Mouse (Mus musculus) embryonic facial prominence, embryonic 12.5 days (tissue): ENCODE results near the gene Ltbr. TPM values are rescaled to one million over a fixed set of nuclear protein-coding genes. Genes with fewer than 3 reads are reported as not detected.

Experiments used
- ATAC-seq: fragments of 200-750 bp; cut with Nextera tagmentation; 2 replicates; pipeline ENCODE4 v1.8.0; 2017; ENCODE audit not compliant: insufficient number of reproducible peaks, insufficient read depth, low FRiP score, low TSS enrichment
- H3K27ac ChIP-seq: fragments of 300-500 bp; sonication (generic); 2 replicates; pipeline ENCODE4 v1.5.1; 2016; ENCODE audit warnings: mild to moderate bottlenecking
- H3K27me3 ChIP-seq: fragments of 300-500 bp; sonication (generic); 2 replicates; pipeline ENCODE4 v1.6.1; 2016; ENCODE audit warnings: mild to moderate bottlenecking, moderate library complexity
- H3K36me3 ChIP-seq: fragments of 300-500 bp; sonication (generic); 2 replicates; pipeline ENCODE4 v1.6.1; 2016; ENCODE audit warnings: mild to moderate bottlenecking
- H3K4me1 ChIP-seq: fragments of 300-500 bp; sonication (generic); 2 replicates; pipeline ENCODE4 v1.6.1; 2016
- H3K4me2 ChIP-seq: fragments of 300-500 bp; sonication (generic); replicated peaks from 2 replicates; pipeline ENCODE4 v1.6.1; 2016; ENCODE audit warnings: mild to moderate bottlenecking, moderate library complexity
- H3K4me3 ChIP-seq: fragments of 300-500 bp; sonication (generic); 2 replicates; pipeline ENCODE4 v1.5.1; 2016; ENCODE audit warnings: mild to moderate bottlenecking
- H3K9ac ChIP-seq: fragments of 300-500 bp; sonication (generic); 2 replicates; pipeline ENCODE4 v1.6.1; 2016; ENCODE audit warnings: mild to moderate bottlenecking, moderate library complexity
- H3K9me3 ChIP-seq: fragments of 300-500 bp; sonication (generic); 2 replicates; pipeline ENCODE4 v1.6.1; 2016; ENCODE audit warnings: mild to moderate bottlenecking, moderate library complexity
- WGBS: fragments of 180-500 bp; shearing (Covaris S2); methylation state at CpG from one replicate; pipeline ENCODE4 v1.1.7; 2016; 5-methylcytosine and 5-hydroxymethylcytosine counted together
- polyA plus RNA-seq: library from polyadenylated mRNA; unstranded; fragments of >200 nt; fragmentation: Nextera tagmentation; extraction: Ambion mirVana; gene quantifications from 2 replicates; pipeline ENCODE4 v1.2.1, GENCODE M21; 2016

Ltbr gene
- polyA plus RNA-seq, 1 experiment from 2014 or later = 27.2 TPM

GRCm38 (mm10) chr6:125342198-125342597 lies 28.5 kb upstream of the Ltbr start:
- H3K4me2 ChIP-seq = no peak overlapping the region
- H3K9ac ChIP-seq = no peak overlapping the region
- no peaks in the 10 kb centered on the region for H3K9me3 ChIP-seq
- no peak overlapping the region for H3K4me3 ChIP-seq
- H3K27me3 ChIP-seq = no peaks in the 10 kb centered on the region
- ATAC-seq = no peak
- 73% methylated on average over 3 of the region's 3 CpGs for WGBS
- H3K4me1 ChIP-seq = peaks cover 23% of the 10 kb centered on the region; the same call in 1 of the 2 replicates
- H3K27ac ChIP-seq = no peak overlapping the region
- H3K36me3 ChIP-seq = no peaks in the 10 kb centered on the region

- Histone ChIP-seq H3K4me3 (no peak overlapping the region), H3K4me1 (peaks cover 23% of the 10 kb centered on the region; the same call in 1 of the 2 replicates), H3K27ac (peak overlapping the region; percentile 54), H3K4me2 (no peak overlapping the region), H3K27me3 (no peaks in the 10 kb centered on the region), H3K9ac (no peak overlapping the region), H3K36me3 (no peaks in the 10 kb centered on the region), H3K9me3 (no peaks in the 10 kb centered on the region)
- WGBS = 62% methylated on average over 5 of the region's 5 CpGs
- ATAC-seq = no peak
Observed at GRCm38 (mm10) chr6:125340244-125340643, 26.6 kb upstream of the Ltbr start.

DNA sequence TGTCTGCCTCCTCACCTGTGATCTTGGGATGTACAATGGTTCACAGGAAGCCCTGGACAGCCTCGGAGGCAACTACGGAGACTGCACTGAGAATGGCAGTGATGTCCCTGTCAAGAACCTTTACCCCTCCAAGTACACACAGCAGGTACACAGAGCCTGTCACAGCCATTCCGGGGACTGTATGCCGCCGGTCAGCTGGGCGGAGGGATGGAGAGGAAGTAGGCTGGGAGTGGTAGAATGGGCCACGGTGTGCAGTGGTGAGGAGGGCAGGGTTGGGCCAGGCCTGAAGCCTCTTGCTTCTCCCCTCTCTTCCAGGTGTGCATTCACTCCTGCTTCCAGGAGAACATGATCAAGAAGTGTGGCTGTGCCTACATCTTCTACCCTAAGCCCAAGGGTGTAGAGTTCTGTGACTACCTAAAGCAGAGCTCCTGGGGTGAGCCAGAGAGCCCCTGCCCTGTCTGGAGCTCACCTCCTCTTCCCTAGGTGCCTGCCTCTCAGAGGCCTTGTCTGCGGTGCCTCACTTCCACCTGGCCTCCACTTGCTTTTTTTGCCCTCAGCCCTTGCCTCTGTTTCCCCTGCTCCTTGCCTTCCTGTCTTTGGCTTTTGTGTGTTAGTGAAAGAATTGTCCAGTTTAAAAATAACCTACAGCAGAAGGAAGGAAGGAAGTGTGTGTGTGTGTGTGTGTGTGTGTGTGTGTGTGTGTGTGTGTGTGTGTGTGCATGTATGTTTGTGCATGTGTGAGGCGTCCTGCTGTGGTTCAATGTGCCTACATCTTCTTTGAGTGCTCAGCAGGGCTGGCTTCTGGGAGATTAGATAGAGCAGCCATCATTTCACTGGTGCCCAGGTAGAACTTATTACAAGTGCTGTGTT lies 25.3 kb upstream of the Ltbr start:
- Histone ChIP-seq H3K27ac (0 out of 2 replicates have a peak overlapping the region, but pooled peaks have one; percentile 20), H3K36me3 (no peaks in the 10 kb centered on the region), H3K9ac (no peak overlapping the region), H3K4me2 (no peak overlapping the region), H3K4me1 (peaks cover 25% of the 10 kb centered on the region), H3K9me3 (no peaks in the 10 kb centered on the region), H3K4me3 (no peak overlapping the region), H3K27me3 (no peaks in the 10 kb centered on the region)
- WGBS = 64% methylated on average over 9 of the region's 9 CpGs
- no peak for ATAC-seq

DNA sequence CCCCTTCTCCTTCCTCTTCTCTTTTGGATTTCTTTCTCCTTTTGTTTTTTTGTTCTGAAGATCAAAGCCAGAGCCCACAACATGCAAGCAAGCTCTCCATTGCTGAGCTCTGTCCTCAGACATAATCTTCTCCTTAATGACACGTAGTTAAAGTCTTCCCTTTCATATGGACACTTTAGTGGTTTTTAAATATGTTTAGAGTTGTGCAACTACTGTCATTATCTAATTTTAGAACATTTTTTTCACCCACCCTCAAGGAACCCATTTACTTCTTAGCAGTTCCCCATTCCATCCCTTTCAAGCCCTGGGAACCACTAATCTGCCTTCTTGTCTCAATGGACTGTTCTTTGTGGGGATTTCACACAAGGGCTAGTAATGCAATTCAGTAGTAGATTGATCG lies 20.7 kb upstream of the Ltbr start:
- Histone ChIP-seq H3K4me1 (peaks cover 15% of the 10 kb centered on the region), H3K36me3 (no peaks in the 10 kb centered on the region), H3K4me3 (no peak overlapping the region), H3K9ac (no peak overlapping the region), H3K4me2 (no peak overlapping the region), H3K9me3 (no peaks in the 10 kb centered on the region), H3K27me3 (no peaks in the 10 kb centered on the region), H3K27ac (no peak overlapping the region)
- ATAC-seq = no peak
- 59% methylated on average over 2 of the region's 2 CpGs for WGBS

DNA sequence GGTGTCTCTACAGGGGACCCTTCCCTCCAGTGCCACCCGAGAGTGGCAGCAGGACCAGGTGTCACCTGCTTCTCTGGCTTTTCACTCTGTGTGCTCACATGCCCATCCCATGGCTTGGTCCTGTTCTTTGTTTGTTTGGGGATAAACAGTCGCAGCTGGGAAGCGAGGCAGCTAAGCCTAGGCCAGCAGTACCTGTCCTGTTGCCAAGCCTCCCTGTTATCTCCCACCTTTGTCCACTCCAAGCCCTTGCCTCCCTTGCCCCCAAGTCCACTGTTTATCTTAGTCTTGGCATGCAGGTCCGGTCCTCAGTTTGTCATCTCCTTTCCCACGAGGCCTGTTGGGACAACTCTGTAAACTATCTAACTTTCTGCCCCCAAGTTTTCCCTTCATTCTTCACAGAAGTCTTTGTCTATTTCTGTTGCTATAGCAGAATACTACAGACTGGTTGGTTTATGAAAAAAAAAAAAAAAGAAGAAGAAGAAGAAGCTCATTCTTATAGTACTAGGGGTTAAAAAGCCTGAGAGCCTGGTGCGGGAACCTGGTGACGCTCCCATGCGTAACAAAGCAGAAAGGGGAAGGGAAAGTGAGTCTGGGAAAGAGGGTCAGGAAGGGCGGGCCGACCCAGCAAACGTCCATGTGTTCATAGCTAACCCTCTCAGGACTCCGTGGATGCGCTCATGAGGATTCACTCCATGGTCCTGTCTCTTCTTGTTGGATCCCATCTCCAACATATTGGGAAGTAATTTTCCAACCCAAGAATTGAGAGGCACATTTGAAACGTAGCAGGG lies 19.6 kb upstream of the Ltbr start:
- Histone ChIP-seq H3K4me2 (no peak overlapping the region), H3K4me3 (no peak overlapping the region), H3K4me1 (peaks cover 15% of the 10 kb centered on the region), H3K27ac (no peak overlapping the region), H3K27me3 (no peaks in the 10 kb centered on the region), H3K36me3 (no peaks in the 10 kb centered on the region), H3K9me3 (no peaks in the 10 kb centered on the region), H3K9ac (no peak overlapping the region)
- 68% methylated on average over 14 of the region's 14 CpGs for WGBS
- ATAC-seq = no peak

DNA sequence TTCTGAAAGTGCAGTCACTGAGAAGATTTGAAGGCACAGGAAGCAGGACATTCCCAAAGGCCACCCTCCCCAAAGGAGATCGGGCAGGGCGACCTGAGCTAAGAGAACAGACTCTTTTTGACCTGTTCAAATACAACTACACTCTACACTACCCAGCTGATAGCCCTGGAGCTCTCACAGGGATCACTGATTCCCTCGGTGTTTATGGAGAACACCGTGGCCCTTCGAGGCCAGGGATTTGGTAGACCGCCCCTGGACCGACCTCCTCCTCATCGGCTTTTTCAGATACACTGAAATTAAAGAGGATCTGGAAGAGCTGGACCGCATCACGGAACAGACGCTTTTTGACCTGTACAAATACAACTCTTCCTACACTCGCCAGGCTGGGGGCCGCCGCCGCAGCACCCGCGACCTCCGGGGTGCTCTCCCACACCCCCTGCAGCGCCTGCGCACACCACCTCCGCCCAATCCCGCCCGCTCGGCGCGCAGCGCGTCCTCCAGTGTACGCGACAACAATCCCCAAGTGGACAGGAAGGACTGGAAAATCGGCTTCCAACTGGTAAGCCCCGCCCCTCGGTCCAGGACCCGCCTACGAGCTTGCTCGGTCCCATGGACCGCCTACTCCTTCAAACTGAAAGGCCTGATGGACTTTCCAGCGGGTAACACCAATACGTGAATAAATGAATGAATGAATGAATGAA lies 17.1 kb upstream of the Ltbr start:
- peak overlapping the region; percentile 42 for H3K9ac ChIP-seq
- H3K4me2 ChIP-seq = peak overlapping the region; percentile 67
- under 1% methylated on average over 39 of the region's 39 CpGs for WGBS
- H3K4me1 ChIP-seq = peaks cover 15% of the 10 kb centered on the region
- H3K27me3 ChIP-seq = no peaks in the 10 kb centered on the region
- H3K27ac ChIP-seq = peak overlapping the region; percentile 38; the same call in 1 of the 2 replicates
- H3K9me3 ChIP-seq = no peaks in the 10 kb centered on the region
- peak overlapping the region; percentile 47 for H3K4me3 ChIP-seq
- peak; percentile 77 for ATAC-seq
- no peaks in the 10 kb centered on the region for H3K36me3 ChIP-seq

DNA sequence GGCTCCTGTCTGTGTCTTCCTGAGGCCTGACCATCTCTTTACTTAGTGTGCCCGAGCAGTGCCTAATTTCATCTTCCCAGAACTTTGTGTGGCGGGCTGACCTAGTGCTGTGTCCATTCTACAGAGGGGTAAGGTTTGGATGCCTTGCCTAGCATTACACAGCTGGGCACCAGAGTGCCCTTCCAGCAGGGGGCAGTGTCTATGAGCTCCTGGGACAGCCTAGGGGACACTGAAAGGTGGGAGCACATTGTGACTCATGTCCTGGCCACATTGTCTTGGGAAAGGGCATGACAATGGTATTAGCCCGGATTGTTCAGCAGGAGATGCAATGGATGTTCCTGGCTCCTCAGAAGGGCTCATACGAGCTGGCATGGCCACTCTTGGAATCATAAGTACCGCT lies 14.6 kb upstream of the Ltbr start:
- no peak overlapping the region for H3K9ac ChIP-seq
- no peaks in the 10 kb centered on the region for H3K36me3 ChIP-seq
- H3K9me3 ChIP-seq = no peaks in the 10 kb centered on the region
- H3K4me1 ChIP-seq = peaks cover 12% of the 10 kb centered on the region
- ATAC-seq = 0 out of 2 replicates have a peak, but pooled peaks have one; percentile 12
- H3K27me3 ChIP-seq = no peaks in the 10 kb centered on the region
- H3K4me3 ChIP-seq = no peak overlapping the region
- no peak overlapping the region for H3K27ac ChIP-seq
- WGBS = 76% methylated on average over 5 of the region's 5 CpGs
- no peak overlapping the region for H3K4me2 ChIP-seq

DNA sequence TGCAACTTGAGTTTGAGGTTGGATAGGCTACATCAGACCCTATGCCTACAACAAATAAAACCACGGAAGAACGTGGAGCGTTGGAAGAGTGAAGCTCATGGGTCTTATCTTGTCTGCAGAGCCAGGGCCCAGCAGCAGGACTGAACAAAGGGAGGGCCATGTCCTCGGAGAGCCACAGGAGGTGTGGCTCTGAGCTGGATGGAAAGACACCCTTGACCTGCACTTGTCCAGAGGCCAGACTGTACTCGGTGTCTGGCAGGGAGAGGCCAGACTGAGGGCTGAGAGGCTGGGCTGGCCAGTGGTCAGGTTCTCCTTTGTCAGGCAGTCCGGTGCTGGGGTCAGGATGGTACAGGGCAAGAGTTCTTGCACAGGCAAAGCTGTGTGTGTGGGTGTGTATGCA lies 11.7 kb upstream of the Ltbr start:
- Histone ChIP-seq H3K4me3 (no peak overlapping the region), H3K4me2 (no peak overlapping the region), H3K27ac (no peak overlapping the region), H3K9ac (no peak overlapping the region), H3K4me1 (peaks cover 5% of the 10 kb centered on the region), H3K9me3 (no peaks in the 10 kb centered on the region), H3K36me3 (no peaks in the 10 kb centered on the region), H3K27me3 (peaks cover 29% of the 10 kb centered on the region)
- 78% methylated on average over 6 of the region's 6 CpGs for WGBS
- no peak for ATAC-seq

DNA sequence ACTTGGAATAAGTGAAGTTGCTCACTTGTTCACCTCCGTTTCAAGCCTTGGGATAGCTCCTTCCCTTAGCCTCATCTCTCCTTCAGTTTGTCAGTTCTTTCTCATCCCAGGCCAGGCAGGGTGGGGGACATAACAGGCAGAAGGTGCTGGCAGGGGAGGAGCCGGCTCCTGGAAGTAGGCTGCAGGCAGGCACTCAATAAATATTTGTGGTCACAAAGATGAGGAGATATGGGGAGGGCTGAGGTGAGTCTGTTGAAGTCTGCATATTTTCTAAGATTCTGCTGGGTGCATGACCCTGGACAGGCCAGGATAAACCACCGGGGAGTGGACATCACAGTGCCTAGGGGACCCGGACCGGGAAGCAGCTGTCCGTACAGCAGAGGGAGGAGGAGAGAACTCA lies 9.9 kb upstream of the Ltbr start:
- Histone ChIP-seq H3K27ac (no peak overlapping the region), H3K4me3 (no peak overlapping the region), H3K9me3 (no peaks in the 10 kb centered on the region), H3K4me2 (no peak overlapping the region), H3K36me3 (no peaks in the 10 kb centered on the region), H3K4me1 (no peaks in the 10 kb centered on the region), H3K27me3 (peaks cover 41% of the 10 kb centered on the region), H3K9ac (no peak overlapping the region)
- no peak for ATAC-seq
- WGBS = 53% methylated on average over 6 of the region's 6 CpGs

DNA sequence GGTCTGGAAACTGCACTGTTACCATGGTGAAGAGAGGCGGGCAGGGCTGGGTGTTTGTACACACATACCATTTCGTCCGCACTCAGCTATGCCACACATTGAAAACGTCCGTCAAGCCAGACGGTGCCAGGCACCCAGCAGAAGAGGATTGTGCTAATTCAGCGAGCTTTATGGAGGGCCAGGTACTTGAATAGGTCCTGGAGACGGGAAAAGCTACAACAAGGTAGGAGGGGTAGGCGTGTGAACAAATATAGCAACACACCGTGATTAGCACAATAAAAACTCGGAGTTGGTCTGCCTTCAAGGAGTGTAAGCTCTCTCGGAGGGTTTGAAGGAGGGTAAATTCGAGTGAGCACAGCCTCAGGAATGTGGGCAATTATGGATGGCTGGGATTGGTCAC lies 9.1 kb upstream of the Ltbr start:
- H3K9me3 ChIP-seq = no peaks in the 10 kb centered on the region
- peaks cover 41% of the 10 kb centered on the region for H3K27me3 ChIP-seq
- 63% methylated on average over 13 of the region's 13 CpGs for WGBS
- no peak overlapping the region for H3K4me3 ChIP-seq
- H3K36me3 ChIP-seq = no peaks in the 10 kb centered on the region
- no peak overlapping the region for H3K4me2 ChIP-seq
- no peak overlapping the region for H3K9ac ChIP-seq
- no peak overlapping the region for H3K27ac ChIP-seq
- no peaks in the 10 kb centered on the region for H3K4me1 ChIP-seq
- no peak for ATAC-seq

DNA sequence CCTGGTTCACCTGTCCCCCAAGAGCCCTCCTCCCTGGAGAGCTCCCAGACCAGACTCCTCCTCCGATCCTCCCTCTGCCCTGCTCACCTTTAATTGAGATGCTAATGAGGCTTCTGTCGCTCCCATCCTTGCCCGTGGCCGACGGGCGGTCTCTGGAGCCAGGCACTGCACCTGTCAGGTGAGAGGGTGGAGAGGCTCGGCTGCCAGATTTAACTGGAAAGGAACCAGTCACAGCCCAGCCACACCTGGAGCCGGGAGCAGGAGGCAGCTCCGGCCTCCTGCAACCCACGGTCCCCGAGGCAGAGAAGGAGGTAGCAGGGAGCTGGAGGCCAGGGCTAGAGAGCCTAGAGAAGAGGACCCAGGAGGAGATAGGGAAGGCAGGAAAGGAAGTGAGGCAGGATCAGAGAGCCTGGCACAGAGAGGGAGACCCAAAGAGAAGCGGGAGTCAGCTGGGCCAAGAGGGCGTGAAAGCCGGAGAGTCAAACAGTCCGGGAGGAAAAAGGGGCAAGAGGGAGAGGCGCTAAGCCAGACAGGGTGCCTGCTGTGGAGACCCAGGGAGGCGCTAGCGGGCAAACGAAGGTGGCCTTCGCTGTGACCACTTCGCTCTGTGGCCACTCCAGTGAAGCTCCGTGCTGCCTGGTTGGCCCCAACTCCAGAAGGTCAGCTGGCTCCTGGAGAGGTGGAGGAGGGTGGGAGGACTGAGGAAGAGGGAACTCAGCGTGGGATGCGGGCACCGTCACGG lies 7.6 kb upstream of the Ltbr start:
- ATAC-seq = no peak
- 7% methylated on average over 26 of the region's 26 CpGs for WGBS

More for the DNA sequence above, 7.6 kb upstream of the Ltbr start:
- Histone ChIP-seq H3K4me2 (peak overlapping the region; percentile 18), H3K36me3 (no peaks in the 10 kb centered on the region), H3K9me3 (no peaks in the 10 kb centered on the region), H3K4me1 (no peaks in the 10 kb centered on the region), H3K27me3 (peaks cover 41% of the 10 kb centered on the region), H3K27ac (no peak overlapping the region), H3K4me3 (no peak overlapping the region), H3K9ac (no peak overlapping the region)
